Mouse (Mus musculus) stomach, embryonic 16.5 days (tissue): Measurements from ENCODE around the gene Il4. TPM values are rescaled to one million over a fixed set of nuclear protein-coding genes. Genes with fewer than 3 reads are reported as not detected.

ENCODE experiments used
- ATAC-seq: fragments of 200-750 bp; cut with Nextera tagmentation; 2 replicates; pipeline ENCODE4 v1.8.0; 2017; ENCODE audit warnings: moderate number of reproducible peaks, moderate TSS enrichment; ENCODE audit not compliant: insufficient read depth, low FRiP score
- H3K27ac ChIP-seq: fragments of 300-500 bp; sonication (generic); 2 replicates; pipeline ENCODE4 v1.5.1; 2014; ENCODE audit warnings: low read length
- H3K27me3 ChIP-seq: fragments of 300-500 bp; sonication (generic); 2 replicates; pipeline ENCODE4 v1.6.1; 2014; ENCODE audit warnings: low read length, control low read depth, mixed read lengths; ENCODE audit not compliant: control insufficient read depth, insufficient read depth
- H3K36me3 ChIP-seq: fragments of 300-500 bp; sonication (generic); 2 replicates; pipeline ENCODE4 v1.6.1; 2014; ENCODE audit warnings: low read length; ENCODE audit not compliant: control insufficient read depth, insufficient read depth
- H3K4me1 ChIP-seq: fragments of 300-500 bp; sonication (generic); 2 replicates; pipeline ENCODE4 v1.6.1; 2014; ENCODE audit warnings: low read length, control low read depth, mixed read lengths; ENCODE audit not compliant: control insufficient read depth, insufficient read depth
- H3K4me2 ChIP-seq: fragments of 300-500 bp; sonication (generic); 2 replicates; pipeline ENCODE4 v1.6.1; 2014; ENCODE audit warnings: low read depth, low read length, mixed read lengths
- H3K4me3 ChIP-seq: fragments of 300-500 bp; sonication (generic); replicated peaks from 2 replicates; pipeline ENCODE4 v1.5.1; 2014; ENCODE audit warnings: mild to moderate bottlenecking, low read length
- H3K9ac ChIP-seq: fragments of 300-500 bp; sonication (generic); 2 replicates; pipeline ENCODE4 v1.6.1; 2014; ENCODE audit warnings: low read length
- H3K9me3 ChIP-seq: fragments of 300-500 bp; sonication (generic); replicated peaks from 2 replicates; pipeline ENCODE4 v1.6.1; 2016; ENCODE audit warnings: low read length, control low read depth; ENCODE audit not compliant: control insufficient read depth
- WGBS: fragments of 180-500 bp; shearing (Covaris S2); extraction: QIAGEN DNeasy Blood & Tissue Kit; methylation state at CpG from one replicate; pipeline ENCODE4 v1.1.7; 2014; 5-methylcytosine and 5-hydroxymethylcytosine counted together
- polyA plus RNA-seq: library from polyadenylated mRNA; unstranded; fragments of >200 nt; fragmentation: Nextera tagmentation; extraction: Ambion mirVana; gene quantifications from 2 replicates; pipeline ENCODE4 v1.2.1, GENCODE M21; 2015

Gene Il4
- polyA plus RNA-seq, 1 experiment from 2014 or later: 1.1 TPM

DNA sequence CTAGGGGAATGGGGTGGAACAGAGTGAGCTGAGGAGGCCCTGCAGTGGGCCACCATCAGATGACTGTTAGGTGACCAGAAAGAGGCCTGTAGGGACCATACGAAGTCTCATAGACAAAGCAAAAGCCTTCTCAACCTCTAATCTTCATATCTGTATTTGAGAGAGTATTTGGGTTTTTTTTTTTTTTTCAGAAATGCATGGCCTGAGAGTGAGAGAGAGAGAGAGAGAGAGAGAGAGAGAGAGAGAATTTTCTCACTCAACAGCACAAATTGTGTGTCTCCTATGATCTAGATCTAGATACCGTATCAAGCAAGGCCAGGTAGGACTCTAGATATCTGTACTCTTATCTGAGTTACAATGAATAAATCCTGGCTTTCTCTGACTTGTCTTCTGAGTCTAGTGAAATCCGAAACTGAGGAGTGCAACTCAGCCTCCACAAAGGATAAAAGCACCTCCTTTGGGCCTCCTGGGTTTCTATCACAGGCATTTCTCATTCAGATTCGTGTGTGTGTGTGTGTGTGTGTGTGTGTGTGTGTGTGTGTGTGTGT, 833 bp downstream of the Il4 start:
- no peak overlapping the region for H3K4me3 ChIP-seq
- H3K27ac ChIP-seq: no peak overlapping the region
- no peaks in the 10 kb centered on the region for H3K9me3 ChIP-seq
- no peaks in the 10 kb centered on the region for H3K27me3 ChIP-seq
- H3K36me3 ChIP-seq: no peaks in the 10 kb centered on the region
- H3K9ac ChIP-seq: no peak overlapping the region
- ATAC-seq: no peak
- no peaks in the 10 kb centered on the region for H3K4me1 ChIP-seq
- WGBS: 57% methylated on average over 4 of the region's 4 CpGs
- no peak overlapping the region for H3K4me2 ChIP-seq

- WGBS: 63% methylated on average over 8 of the region's 8 CpGs
- H3K4me3 ChIP-seq: no peak overlapping the region
Measured at GRCm38 (mm10) chr11:53616748-53617558, 1.5 kb downstream of the Il4 start.

GRCm38 (mm10) chr11:53615575-53615974, 2.9 kb downstream of the Il4 start:
- Histone ChIP-seq H3K27me3 (no peaks in the 10 kb centered on the region), H3K4me1 (no peaks in the 10 kb centered on the region), H3K4me3 (no peak overlapping the region), H3K27ac (no peak overlapping the region), H3K4me2 (no peak overlapping the region), H3K36me3 (no peaks in the 10 kb centered on the region), H3K9ac (no peak overlapping the region), H3K9me3 (no peaks in the 10 kb centered on the region)
- WGBS: 90% methylated on average over 8 of the region's 8 CpGs
- no peak for ATAC-seq

More at GRCm38 (mm10) chr11:53616748-53617558, 1.5 kb downstream of the Il4 start:
- no peak overlapping the region for H3K27ac ChIP-seq
- no peak overlapping the region for H3K9ac ChIP-seq
- H3K36me3 ChIP-seq: no peaks in the 10 kb centered on the region
- no peaks in the 10 kb centered on the region for H3K27me3 ChIP-seq
- no peak overlapping the region for H3K4me2 ChIP-seq
- H3K4me1 ChIP-seq: no peaks in the 10 kb centered on the region
- H3K9me3 ChIP-seq: no peaks in the 10 kb centered on the region
- ATAC-seq: no peak

DNA sequence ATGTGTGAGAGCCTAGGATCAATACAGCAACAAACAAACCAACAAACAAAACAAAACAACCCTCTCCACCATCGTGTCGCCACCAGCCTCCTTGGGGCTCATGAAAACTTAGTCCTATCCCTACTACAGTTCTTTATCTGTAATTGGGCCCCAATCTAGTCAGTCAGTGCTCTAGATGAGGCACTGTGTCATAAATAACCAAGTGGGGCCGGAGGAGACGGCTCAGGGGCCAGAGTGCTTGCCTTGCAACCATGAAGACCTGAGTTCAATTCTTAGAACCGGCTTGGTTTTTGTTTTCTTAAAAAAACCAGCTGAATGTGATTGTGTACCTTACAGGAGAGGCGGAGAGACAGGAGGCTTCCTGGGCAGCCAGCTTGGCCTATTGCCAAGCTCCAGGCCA, 3.3 kb downstream of the Il4 start:
- Histone ChIP-seq H3K27me3 (no peaks in the 10 kb centered on the region), H3K36me3 (no peaks in the 10 kb centered on the region), H3K9me3 (no peaks in the 10 kb centered on the region), H3K4me2 (no peak overlapping the region), H3K27ac (no peak overlapping the region), H3K4me3 (no peak overlapping the region), H3K9ac (no peak overlapping the region), H3K4me1 (no peaks in the 10 kb centered on the region)
- WGBS: 60% methylated on average over 6 of the region's 6 CpGs
- no peak for ATAC-seq

DNA sequence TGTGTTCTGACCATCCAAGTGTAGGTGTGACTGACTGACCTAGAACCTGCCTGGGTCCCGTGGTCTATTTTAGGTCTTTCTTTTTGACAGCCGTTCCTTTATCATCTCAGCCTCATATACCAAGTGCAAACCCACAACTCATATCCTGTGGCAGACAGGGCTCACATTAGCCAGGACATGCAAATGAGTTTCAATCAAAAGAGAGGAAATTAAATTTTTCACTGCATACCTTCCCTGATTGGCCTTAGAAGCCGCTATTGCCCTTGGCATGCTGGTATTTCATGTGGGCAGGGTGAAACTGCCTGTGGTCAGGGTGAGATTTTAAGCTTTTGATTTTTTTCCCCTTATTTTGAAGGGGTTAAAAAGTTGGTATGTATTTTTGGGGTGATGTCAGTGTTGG, 8.8 kb downstream of the Il4 start:
- WGBS: 76% methylated on average over 3 of the region's 3 CpGs

GRCm38 (mm10) chr11:53609231-53609630, 9.2 kb downstream of the Il4 start:
- Histone ChIP-seq H3K27me3 (no peaks in the 10 kb centered on the region), H3K4me2 (no peak overlapping the region), H3K9ac (no peak overlapping the region), H3K4me3 (no peak overlapping the region), H3K36me3 (no peaks in the 10 kb centered on the region), H3K9me3 (no peaks in the 10 kb centered on the region), H3K4me1 (no peaks in the 10 kb centered on the region), H3K27ac (no peak overlapping the region)
- no peak for ATAC-seq
- 79% methylated on average over 6 of the region's 6 CpGs for WGBS

More for the DNA sequence above, 8.8 kb downstream of the Il4 start:
- H3K4me2 ChIP-seq: no peak overlapping the region
- no peak overlapping the region for H3K9ac ChIP-seq
- H3K9me3 ChIP-seq: no peaks in the 10 kb centered on the region
- no peak for ATAC-seq
- no peak overlapping the region for H3K4me3 ChIP-seq
- H3K4me1 ChIP-seq: no peaks in the 10 kb centered on the region
- no peaks in the 10 kb centered on the region for H3K36me3 ChIP-seq
- no peak overlapping the region for H3K27ac ChIP-seq
- no peaks in the 10 kb centered on the region for H3K27me3 ChIP-seq

DNA sequence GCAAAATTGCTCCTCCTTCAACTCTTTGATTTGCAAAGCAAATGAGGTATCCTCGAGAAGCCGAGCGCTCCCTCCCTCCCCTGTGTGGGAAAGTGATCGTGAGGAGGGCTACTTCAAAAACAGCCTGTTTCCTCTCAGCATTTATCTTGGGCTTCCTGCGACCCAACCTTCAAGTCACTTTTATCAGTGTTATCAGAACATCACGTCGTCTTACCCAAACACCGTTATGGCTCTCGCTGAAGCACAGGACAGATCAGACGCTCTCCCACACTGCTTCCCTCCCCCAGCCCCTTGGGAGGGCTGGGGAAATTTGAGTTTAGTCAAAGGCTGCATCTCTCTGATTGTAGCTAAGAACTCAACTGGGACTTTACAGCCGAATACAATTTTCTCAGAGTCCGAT, 12.9 kb downstream of the Il4 start:
- no peak overlapping the region for H3K4me2 ChIP-seq
- H3K27ac ChIP-seq: no peak overlapping the region
- no peak overlapping the region for H3K9ac ChIP-seq
- no peaks in the 10 kb centered on the region for H3K4me1 ChIP-seq
- H3K4me3 ChIP-seq: no peak overlapping the region
- H3K9me3 ChIP-seq: no peaks in the 10 kb centered on the region
- no peak for ATAC-seq
- H3K27me3 ChIP-seq: no peaks in the 10 kb centered on the region
- 11% methylated on average over 12 of the region's 12 CpGs for WGBS
- H3K36me3 ChIP-seq: no peaks in the 10 kb centered on the region

GRCm38 (mm10) chr11:53604983-53605382, 13.5 kb downstream of the Il4 start:
- 94% methylated on average over 3 of the region's 3 CpGs for WGBS

GRCm38 (mm10) chr11:53591116-53591515, 27.4 kb downstream of the Il4 start:
- no peak overlapping the region for H3K4me3 ChIP-seq
- H3K27me3 ChIP-seq: no peaks in the 10 kb centered on the region
- no peak for ATAC-seq
- no peaks in the 10 kb centered on the region for H3K4me1 ChIP-seq
- no peak overlapping the region for H3K27ac ChIP-seq
- no peaks in the 10 kb centered on the region for H3K9me3 ChIP-seq
- H3K9ac ChIP-seq: no peak overlapping the region
- no peaks in the 10 kb centered on the region for H3K36me3 ChIP-seq
- H3K4me2 ChIP-seq: no peak overlapping the region
- 86% methylated on average over 5 of the region's 5 CpGs for WGBS

More at GRCm38 (mm10) chr11:53604983-53605382, 13.5 kb downstream of the Il4 start:
- Histone ChIP-seq H3K27me3 (no peaks in the 10 kb centered on the region), H3K27ac (no peak overlapping the region), H3K36me3 (no peaks in the 10 kb centered on the region), H3K4me1 (no peaks in the 10 kb centered on the region), H3K4me3 (no peak overlapping the region), H3K4me2 (no peak overlapping the region), H3K9me3 (no peaks in the 10 kb centered on the region), H3K9ac (no peak overlapping the region)
- no peak for ATAC-seq
